ENCODE assay signal across 14 mouse cellular contexts in the genomic region with DNA sequence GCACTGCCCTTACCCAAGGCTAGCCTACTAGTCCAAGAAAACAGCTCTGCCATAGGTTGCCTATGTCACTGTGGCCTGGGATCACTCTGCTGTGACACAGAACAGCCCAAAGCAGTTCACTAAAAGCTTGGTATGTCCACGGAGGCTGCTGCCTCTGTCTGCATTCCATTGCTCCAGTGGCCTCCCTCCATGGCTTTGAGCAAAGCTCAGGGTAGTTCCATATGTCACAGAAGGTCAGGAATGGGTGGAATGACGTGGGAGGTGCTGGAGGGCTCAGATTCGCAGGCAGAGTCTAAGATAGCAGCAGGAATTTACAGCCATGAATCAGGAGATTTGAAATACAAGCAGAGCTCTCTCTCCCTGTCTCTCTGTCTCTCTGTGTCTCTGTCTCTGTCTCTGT.
DNase-seq lines count a peak whose midpoint lies in the region; ATAC-seq lines count a peak whose summit lies in the region.
"Had no signal": no experiment of that assay in that cellular context is flagged by ENCODE, and none has a peak within 500 bp of the region (broad histone marks: within the 10 kb centered on the region; RNA-seq: fewer than 3 reads in every experiment).

No protein-coding gene starts in this region.

- no peak for DNase-seq in kidney, adult 8-10 months
- DNase-seq in ZHBTc4 (ENCODE audit: low read depth, low spot score), result peak; percentile 39
- peak; percentile 8 for DNase-seq in embryo, embryonic 11.5 days (ENCODE audit: low read depth, low spot score)
- DNase-seq in kidney, postnatal 10 days, result peak; percentile 28
- no peak for DNase-seq in right cerebral cortex, adult 18-20 months
- DNase-seq in lung, adult 18-20 months, result no peak
- DNase-seq: adrenal gland, adult 2 months; cerebellum, postnatal 25 days had no signal

- H3K4me2 ChIP-seq in kidney, embryonic 16.5 days (replicated peaks; ENCODE audit: low read depth, low read length), result no peak overlapping the region
- H3K4me2 ChIP-seq: hindbrain, embryonic 15.5 days; limb, embryonic 12.5 days; lung, embryonic 15.5 days; midbrain, embryonic 11.5 days had no signal

- H3K27ac ChIP-seq in kidney, embryonic 16.5 days (ENCODE audit: low read length), result peak overlapping the region; percentile 45
- H3K27ac ChIP-seq: hindbrain, embryonic 15.5 days; limb, embryonic 12.5 days; lung, embryonic 15.5 days had no signal

- H3K36me3 ChIP-seq in kidney, embryonic 16.5 days (ENCODE audit: insufficient read depth, low read length), result no peaks in the 10 kb centered on the region
- H3K36me3 ChIP-seq: hindbrain, embryonic 15.5 days; limb, embryonic 12.5 days; lung, embryonic 15.5 days had no signal

- 3% methylated on average over 3 of the region's 3 CpGs for WGBS in kidney, embryonic 16.5 days

- peak; percentile 80 for ATAC-seq in kidney, embryonic 16.5 days (ENCODE audit: low FRiP score, low TSS enrichment)

- no peaks in the 10 kb centered on the region for H3K27me3 ChIP-seq in kidney, embryonic 16.5 days (ENCODE audit: insufficient read depth, low read length)
- H3K27me3 ChIP-seq: CH12.LX; hindbrain, embryonic 15.5 days; limb, embryonic 12.5 days; lung, embryonic 15.5 days had no signal

- peaks cover 6% of the 10 kb centered on the region; the same call in 1 of the 2 replicates for H3K9me3 ChIP-seq in kidney, embryonic 16.5 days (ENCODE audit: low read length)
- H3K9me3 ChIP-seq: hindbrain, embryonic 15.5 days; lung, embryonic 15.5 days had no signal

- no peak overlapping the region for H3K4me3 ChIP-seq in kidney, embryonic 16.5 days (ENCODE audit: low read length)
- H3K4me3 ChIP-seq: hindbrain, embryonic 15.5 days; limb, embryonic 12.5 days; lung, embryonic 15.5 days had no signal

- no peak overlapping the region for H3K9ac ChIP-seq in kidney, embryonic 16.5 days (replicated peaks; ENCODE audit: low read length)
- H3K9ac ChIP-seq: hindbrain, embryonic 15.5 days; limb, embryonic 12.5 days; lung, embryonic 15.5 days had no signal

- peaks cover 18% of the 10 kb centered on the region for H3K4me1 ChIP-seq in kidney, embryonic 16.5 days (ENCODE audit: insufficient read depth, low read length)

Comparison
In these comparisons a context has a peak if more than half of its experiments do, and no peak if none do; other contexts are left out.
1. DNase-seq: peak in ZHBTc4 (single experiment), embryo, embryonic 11.5 days (single experiment) and kidney, postnatal 10 days (single experiment); none in kidney, adult 8-10 months (0 of 2), right cerebral cortex, adult 18-20 months (single experiment) and lung, adult 18-20 months (0 of 2).